Mouse (Mus musculus): ENCODE results near the gene Slamf8. TPM values are rescaled to one million over a fixed set of nuclear protein-coding genes. Genes with fewer than 3 reads are reported as not detected.

Gene Slamf8
- under 1 TPM; 0.40 to 0.50 TPM for total RNA-seq (2021)
- long read RNA-seq, experiment 1 = 0 reads
- long read RNA-seq, experiment 2, partial matches to known transcripts = 0 of 1 reads
- long read RNA-seq, experiment 2, other reads (novel, unspliced or antisense) = 0 of 1 reads

GRCm38 (mm10) chr1:172590385-172590784, at the start of gene Slamf8:
Gene Slamf8 (minus strand): TSS chr1:172590568.
- peak; percentile 8 to 51 for DNase-seq

GRCm38 (mm10) chr1:172638781-172639180, 48.4 kb upstream of the Slamf8 start:
- no peak for DNase-seq

DNA sequence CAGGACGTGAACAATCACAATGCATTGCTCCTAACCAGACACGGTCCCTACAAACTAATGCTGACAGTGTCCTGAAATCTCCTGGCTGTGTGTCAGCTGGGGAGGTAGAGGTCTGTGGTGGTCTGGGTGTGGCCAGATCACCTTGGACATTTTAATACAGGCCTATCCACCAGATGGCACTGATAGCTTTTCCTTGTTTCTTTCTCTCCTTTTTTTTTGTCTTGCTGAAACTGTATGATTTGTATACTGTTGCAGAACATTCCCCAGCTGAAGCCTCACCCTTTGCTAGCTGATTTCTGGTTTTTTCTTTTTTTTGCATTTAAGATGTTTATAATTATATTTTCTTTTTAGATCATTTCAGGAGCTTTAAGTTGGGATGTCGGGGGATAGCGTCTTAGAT, 47.4 kb upstream of the Slamf8 start:
- DNase-seq = no peak

DNA sequence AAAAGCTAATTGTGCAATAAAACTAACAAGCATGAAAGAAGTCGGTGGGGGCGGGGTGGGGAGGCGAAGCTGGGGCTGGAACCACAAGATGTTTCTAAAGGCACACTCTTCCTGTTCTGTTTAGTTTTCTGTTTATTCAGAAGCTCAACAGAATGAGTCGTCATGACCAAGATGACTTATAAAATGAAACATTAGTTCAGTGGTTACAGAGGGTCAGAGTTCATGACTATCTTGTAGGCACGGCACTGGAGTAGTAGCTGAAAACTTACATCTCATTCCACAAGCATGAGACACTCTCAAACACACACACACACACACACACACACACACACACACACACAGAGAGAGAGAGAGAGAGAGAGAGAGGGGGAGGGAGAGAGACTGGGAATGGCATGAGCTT, 45.9 kb upstream of the Slamf8 start:
- DNase-seq = no peak

GRCm38 (mm10) chr1:172635258-172635657, 44.9 kb upstream of the Slamf8 start:
- no peak for DNase-seq

DNA sequence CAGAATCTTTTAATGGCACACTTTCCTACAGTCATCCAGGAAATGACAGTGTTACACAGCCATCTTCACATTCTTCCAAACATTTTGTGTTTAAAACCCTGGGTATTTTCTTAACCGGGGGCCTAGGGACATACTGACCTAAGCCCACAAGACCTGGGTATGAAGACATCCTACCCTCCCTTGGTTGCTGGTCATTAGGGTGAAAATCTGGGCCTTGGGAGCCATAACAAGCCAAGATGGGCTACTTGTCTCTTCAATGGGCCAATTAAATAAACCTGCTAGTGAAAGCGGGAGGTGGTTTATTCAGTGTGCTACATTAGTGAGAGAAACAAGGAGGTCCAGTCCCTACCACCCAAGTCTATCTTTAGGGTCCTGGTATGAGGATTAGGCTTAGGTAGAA, 43.8 kb upstream of the Slamf8 start:
- DNase-seq = no peak

GRCm38 (mm10) chr1:172632451-172633326, 42.3 kb upstream of the Slamf8 start, which contains the start of gene Dusp23:
Gene Dusp23 (minus strand): TSS chr1:172632962.
- peak; percentile 98 to 99 for DNase-seq

- no peak for DNase-seq
Measured at GRCm38 (mm10) chr1:172631721-172632120, 41.4 kb upstream of the Slamf8 start.

DNA sequence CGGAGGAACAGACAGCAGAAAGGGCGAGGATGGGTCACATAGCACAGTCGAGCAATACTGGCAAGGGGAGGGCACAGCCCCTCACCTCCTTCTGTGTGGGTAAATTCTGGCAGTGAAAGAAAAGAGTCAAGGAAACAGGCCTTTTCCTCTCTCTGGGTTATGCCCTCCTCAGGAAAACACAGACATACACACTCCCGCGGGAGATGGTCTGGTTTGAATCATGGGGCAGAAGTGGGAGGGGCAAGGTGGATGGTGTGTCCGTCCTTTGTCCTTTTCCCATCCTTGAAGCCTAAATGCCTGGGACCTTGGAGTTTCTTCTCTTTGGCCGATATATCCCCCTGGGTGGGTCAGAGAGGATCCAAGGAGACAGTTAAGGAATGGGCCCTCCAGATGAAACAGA, 39.5 kb upstream of the Slamf8 start:
- no peak for DNase-seq

- DNase-seq = no peak
Measured at GRCm38 (mm10) chr1:172626306-172626705, 35.9 kb upstream of the Slamf8 start.

GRCm38 (mm10) chr1:172624081-172624480, 33.7 kb upstream of the Slamf8 start:
- DNase-seq = no peak

- no peak for DNase-seq
Measured at GRCm38 (mm10) chr1:172623599-172623998, 33.2 kb upstream of the Slamf8 start.

DNA sequence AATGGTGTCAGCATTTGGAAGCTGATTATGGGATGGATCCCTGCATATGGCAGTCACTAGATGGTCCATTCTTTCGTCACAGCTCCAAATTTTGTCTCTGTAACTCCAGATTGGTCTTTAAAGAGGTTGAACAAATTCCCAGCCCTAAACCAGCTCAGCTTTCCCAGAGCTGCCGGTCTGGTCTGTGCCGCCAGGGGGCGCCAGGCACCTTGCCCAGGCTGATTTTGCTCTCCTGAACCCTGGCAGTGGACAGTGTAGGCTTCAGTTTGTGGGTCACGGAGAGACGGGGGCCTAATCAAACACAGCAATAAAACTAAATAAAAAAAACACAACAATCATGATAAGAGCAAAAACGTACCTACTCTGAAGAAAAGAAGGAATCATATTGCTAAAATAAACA, 28.9 kb upstream of the Slamf8 start:
- DNase-seq = peak; percentile 82 to 87

- DNase-seq = no peak
Measured at GRCm38 (mm10) chr1:172618141-172618540, 27.8 kb upstream of the Slamf8 start.

DNA sequence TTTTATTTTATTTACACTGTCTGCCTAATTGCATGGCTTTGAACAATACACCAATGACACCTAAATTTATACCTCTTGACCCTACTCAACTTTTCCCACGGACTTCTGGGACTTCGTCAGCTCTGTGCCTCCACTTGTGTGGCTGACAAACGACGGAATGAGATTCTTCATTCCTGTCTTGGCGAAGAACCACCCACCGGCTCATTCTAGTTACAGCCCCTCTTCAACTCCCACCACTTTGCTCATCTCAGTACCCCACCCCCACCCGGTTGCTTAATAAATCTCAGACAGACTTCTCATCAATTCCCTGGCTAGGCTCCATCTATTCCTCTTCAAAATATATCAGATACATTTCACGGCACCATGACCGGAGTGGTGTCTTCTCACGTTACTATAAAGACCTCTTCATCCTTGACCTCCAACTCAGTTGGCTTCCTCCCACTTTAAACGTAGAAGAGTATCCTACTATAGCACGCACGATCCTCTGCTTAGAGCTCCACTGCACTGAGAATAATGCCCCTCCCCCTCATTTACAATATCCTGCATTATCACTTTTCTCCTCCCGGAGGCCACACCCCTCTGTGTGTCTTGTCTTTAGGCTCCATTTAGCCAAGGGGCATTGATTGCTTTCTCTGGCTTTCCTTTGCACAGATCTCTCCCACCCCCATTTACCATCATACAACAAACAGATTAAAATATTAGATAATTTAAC, 27.2 kb upstream of the Slamf8 start:
- no peak for DNase-seq

DNA sequence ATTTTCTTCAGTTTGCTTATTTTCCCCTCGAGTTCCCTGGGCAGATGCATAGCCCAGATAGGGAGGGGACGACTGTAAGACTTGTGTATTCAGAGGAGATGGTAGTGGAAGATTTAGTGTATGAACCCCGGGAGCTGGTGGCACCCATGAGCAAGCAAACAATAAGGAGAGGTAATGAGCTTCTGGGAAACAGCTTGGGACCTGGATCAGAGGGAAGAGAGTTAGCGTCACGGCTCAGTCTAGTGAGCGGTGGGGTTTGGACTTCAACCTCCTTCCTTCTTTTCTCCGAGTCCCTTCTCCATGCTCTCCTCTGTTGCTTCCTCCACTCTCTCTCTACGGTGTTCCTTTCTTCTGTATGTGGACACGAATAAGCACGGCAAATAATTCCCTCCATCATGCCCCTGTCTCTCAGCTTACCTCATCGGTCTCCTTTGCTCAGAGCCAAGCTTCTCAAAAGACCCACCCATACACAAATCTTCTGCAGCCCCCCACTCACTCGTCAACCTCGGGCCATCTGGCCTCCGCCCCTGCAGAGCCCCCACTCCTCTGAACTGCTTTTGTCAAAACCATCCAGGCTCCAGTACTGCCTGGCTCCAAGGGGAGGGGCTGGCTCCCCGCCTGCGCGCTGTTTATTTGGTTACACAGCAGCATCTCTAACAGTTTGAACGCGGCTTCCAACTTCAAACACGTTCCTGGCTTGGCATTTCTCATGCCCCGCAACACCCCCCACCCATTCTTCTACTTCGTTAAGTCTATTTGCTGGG, 26.4 kb upstream of the Slamf8 start:
- no peak for DNase-seq

GRCm38 (mm10) chr1:172615412-172615811, 25.0 kb upstream of the Slamf8 start:
- DNase-seq = no peak

- no peak for DNase-seq
Measured at GRCm38 (mm10) chr1:172614654-172615053, 24.3 kb upstream of the Slamf8 start.

DNA sequence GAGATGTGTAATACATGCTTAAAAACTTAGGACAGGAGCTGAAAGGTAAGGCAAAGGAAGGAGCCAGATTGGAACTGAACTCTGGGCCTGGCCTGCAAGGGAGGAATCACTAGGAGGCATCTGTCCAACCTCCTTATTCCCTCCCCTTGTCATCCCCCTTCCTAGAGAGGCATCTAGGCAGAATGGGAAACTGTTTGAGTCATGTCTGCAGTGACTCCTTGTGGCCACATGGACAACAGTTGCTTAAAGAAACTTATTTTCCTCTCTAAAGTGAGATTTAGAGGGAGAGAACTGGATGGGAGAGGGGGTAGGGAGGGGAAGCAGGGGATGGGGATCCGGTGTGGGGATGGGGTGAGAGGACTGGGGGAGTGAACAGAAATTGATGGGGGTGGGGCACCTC, 22.4 kb upstream of the Slamf8 start:
- no peak for DNase-seq

DNA sequence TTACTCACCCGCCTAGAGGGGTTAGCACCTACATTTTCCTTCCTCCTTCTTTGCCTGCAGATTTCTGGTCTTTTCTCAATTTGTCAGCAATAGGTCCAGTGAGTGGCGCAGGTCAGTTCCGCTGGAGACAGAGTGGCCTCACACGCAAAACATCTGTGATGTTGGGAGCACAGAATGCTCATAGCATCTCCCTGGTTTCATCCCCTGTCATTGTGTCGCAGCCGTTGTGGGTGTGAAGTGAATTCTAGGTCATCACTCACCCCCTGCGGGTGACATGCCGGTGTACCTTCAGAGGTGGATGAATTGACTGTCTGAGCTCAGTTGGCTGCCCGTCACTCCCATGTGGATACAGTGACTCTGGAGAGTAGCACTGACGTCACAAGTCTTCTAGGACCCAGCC, 20.9 kb upstream of the Slamf8 start:
- DNase-seq = no peak

- no peak for DNase-seq
Measured at GRCm38 (mm10) chr1:172602326-172602725, 12.0 kb upstream of the Slamf8 start, which contains the start of gene Fcrl6. Gene Fcrl6 (minus strand): TSS chr1:172602551.

- DNase-seq = peak; percentile 31 to 34
Measured at GRCm38 (mm10) chr1:172594495-172594894, 4.1 kb upstream of the Slamf8 start.
